35 mouse cellular contexts compared by ENCODE assay signal in genomic region chr11:85055561-85055960, GRCm38 (mm10).
"Had no signal": no experiment of that assay in that cellular context is flagged by ENCODE, and none has a peak within 500 bp of the region (broad histone marks: within the 10 kb centered on the region; RNA-seq: fewer than 3 reads in every experiment).

No protein-coding gene starts in this region.

- H3K9me3 ChIP-seq: heart, embryonic 10.5 days; heart, embryonic 12.5 days; heart, embryonic 13.5 days; heart, embryonic 15.5 days; hindbrain, embryonic 10.5 days; hindbrain, embryonic 12.5 days; hindbrain, embryonic 13.5 days; hindbrain, embryonic 15.5 days; intestine, embryonic 15.5 days; kidney, embryonic 15.5 days had no signal

- H3K4me2 ChIP-seq: heart, embryonic 11.5 days; heart, embryonic 12.5 days; heart, embryonic 13.5 days; heart, embryonic 15.5 days; hindbrain, embryonic 12.5 days; hindbrain, embryonic 13.5 days; hindbrain, embryonic 14.5 days; hindbrain, embryonic 15.5 days; intestine, embryonic 15.5 days; kidney, embryonic 15.5 days had no signal

- DNase-seq: heart, postnatal 10 days; heart, postnatal 14 days; heart, postnatal 36 days; heart, postnatal 4 days; kidney, adult 11 months; kidney, adult 18-20 months; kidney, adult 2 months; kidney, adult 8-10 months; kidney, adult 9 months; kidney, postnatal 10 days; kidney, postnatal 14 days; kidney, postnatal 25 days; kidney, postnatal 36 days; kidney, postnatal 4 days; layer of hippocampus, adult 9-11 months; layer of hippocampus, postnatal 36 days had no signal

- H3K36me3 ChIP-seq: heart, embryonic 10.5 days; hindbrain, embryonic 12.5 days; intestine, embryonic 15.5 days had no signal

- H3K9ac ChIP-seq: heart, embryonic 12.5 days; heart, embryonic 13.5 days; heart, embryonic 15.5 days; hindbrain, embryonic 12.5 days; hindbrain, embryonic 13.5 days; hindbrain, embryonic 14.5 days; hindbrain, embryonic 15.5 days; intestine, embryonic 15.5 days; kidney, embryonic 15.5 days had no signal

- H3K4me1 ChIP-seq: heart, embryonic 10.5 days; heart, embryonic 12.5 days; heart, embryonic 13.5 days; hindbrain, embryonic 10.5 days; hindbrain, embryonic 12.5 days; hindbrain, embryonic 13.5 days; hindbrain, embryonic 15.5 days; intestine, embryonic 15.5 days; kidney, embryonic 15.5 days had no signal

- ATAC-seq: hindbrain, embryonic 16.5 days; hindbrain, postnatal 0 days; inflammation-experienced regulatory T-cells, adult 6 months; intestine, embryonic 15.5 days; intestine, embryonic 16.5 days; intestine, postnatal 0 days had no signal

- H3K4me3 ChIP-seq: heart, embryonic 10.5 days; heart, embryonic 12.5 days; heart, embryonic 13.5 days; heart, embryonic 15.5 days; hindbrain, embryonic 10.5 days; hindbrain, embryonic 12.5 days; hindbrain, embryonic 13.5 days; hindbrain, embryonic 15.5 days; intestine, embryonic 15.5 days; kidney, embryonic 15.5 days; layer of hippocampus, adult 2 months had no signal

- H3K27ac ChIP-seq: heart, embryonic 10.5 days; heart, embryonic 13.5 days; heart, embryonic 15.5 days; hindbrain, embryonic 10.5 days; hindbrain, embryonic 12.5 days; hindbrain, embryonic 13.5 days; hindbrain, embryonic 14.5 days; hindbrain, embryonic 15.5 days; hindbrain, postnatal 0 days; intestine, embryonic 15.5 days; kidney, embryonic 15.5 days; kidney, postnatal 0 days; layer of hippocampus, adult 2 months had no signal

- H3K27me3 ChIP-seq: heart, embryonic 12.5 days; heart, embryonic 13.5 days; heart, embryonic 15.5 days; hindbrain, embryonic 12.5 days; hindbrain, embryonic 13.5 days; hindbrain, embryonic 15.5 days; intestine, embryonic 15.5 days; kidney, embryonic 15.5 days had no signal
